Mouse (Mus musculus) heart, embryonic 14.5 days (tissue): ENCODE data around the gene Mllt3. TPM values are rescaled to one million over a fixed set of nuclear protein-coding genes. Genes with fewer than 3 reads are reported as not detected.

Experiments used
- ATAC-seq: fragments of 200-750 bp; cut with Nextera tagmentation; 2 replicates; pipeline ENCODE4 v1.8.0; 2017; ENCODE audit warnings: low read depth, moderate TSS enrichment; ENCODE audit not compliant: insufficient number of reproducible peaks, insufficient read depth, low FRiP score
- H3K27ac ChIP-seq, 2 experiments: fragments of 200-500 bp in 1 of 2; fragments of 300-500 bp in 1 of 2; sonication (generic) in 1 of 2; replicated peaks in 1 of 2; 2 replicates each; pipeline ENCODE4 v1.5.1; 2012 to 2014; ENCODE audit warnings: low read depth in 2 of 2, low read length in 2 of 2, control low read depth in 1 of 2, mild to moderate bottlenecking in 1 of 2, mixed read lengths in 1 of 2; ENCODE audit not compliant: control insufficient read depth in 1 of 2, insufficient read depth in 1 of 2
- H3K27me3 ChIP-seq: fragments of 300-500 bp; sonication (generic); 2 replicates; pipeline ENCODE4 v1.6.1; 2014; ENCODE audit warnings: mild to moderate bottlenecking, low read length, control low read depth; ENCODE audit not compliant: control insufficient read depth, insufficient read depth
- H3K36me3 ChIP-seq: fragments of 300-500 bp; sonication (generic); 2 replicates; pipeline ENCODE4 v1.6.1; 2014; ENCODE audit warnings: mild to moderate bottlenecking, control low read depth, low read length, mixed read lengths; ENCODE audit not compliant: control insufficient read depth, insufficient read depth
- H3K4me1 ChIP-seq, 2 experiments: fragments of 200-500 bp in 1 of 2; fragments of 300-500 bp in 1 of 2; sonication (generic) in 1 of 2; 2 replicates each; pipeline ENCODE4 v1.6.1; 2012 to 2014; ENCODE audit warnings: low read length in 2 of 2, control low read depth in 1 of 2, mixed read lengths in 1 of 2; ENCODE audit not compliant: control insufficient read depth in 2 of 2, insufficient read depth in 2 of 2
- H3K4me2 ChIP-seq: fragments of 300-500 bp; sonication (generic); 2 replicates; pipeline ENCODE4 v1.6.1; 2014; ENCODE audit warnings: mild to moderate bottlenecking, low read length
- H3K4me3 ChIP-seq, 2 experiments: fragments of 200-500 bp in 1 of 2; fragments of 300-500 bp in 1 of 2; sonication (generic) in 1 of 2; 2 replicates each; pipeline ENCODE4 v1.5.1; 2012 to 2014; ENCODE audit warnings: low read length in 2 of 2, mild to moderate bottlenecking in 2 of 2, control low read depth in 1 of 2, low read depth in 1 of 2, moderate library complexity in 1 of 2; ENCODE audit not compliant: control insufficient read depth in 1 of 2, insufficient read depth in 1 of 2
- H3K9ac ChIP-seq: fragments of 300-500 bp; sonication (generic); 2 replicates; pipeline ENCODE4 v1.6.1; 2014; ENCODE audit warnings: mild to moderate bottlenecking, low read length
- H3K9me3 ChIP-seq: fragments of 300-500 bp; sonication (generic); 2 replicates; pipeline ENCODE4 v1.6.1; 2016; ENCODE audit warnings: low read length, control low read depth; ENCODE audit not compliant: control insufficient read depth
- WGBS: fragments of 180-500 bp; shearing (Covaris S2); extraction: QIAGEN DNeasy Blood & Tissue Kit; methylation state at CpG from one replicate; pipeline ENCODE4 v1.1.7; 2014; 5-methylcytosine and 5-hydroxymethylcytosine counted together
- polyA plus RNA-seq: library from polyadenylated mRNA; unstranded; fragments of >200 nt; fragmentation: Nextera tagmentation; extraction: Ambion mirVana; gene quantifications from 2 replicates; pipeline ENCODE4 v1.2.1, GENCODE M21; 2014

Gene Mllt3
- polyA plus RNA-seq, 1 experiment from 2014 or later: 33.0 TPM

DNA sequence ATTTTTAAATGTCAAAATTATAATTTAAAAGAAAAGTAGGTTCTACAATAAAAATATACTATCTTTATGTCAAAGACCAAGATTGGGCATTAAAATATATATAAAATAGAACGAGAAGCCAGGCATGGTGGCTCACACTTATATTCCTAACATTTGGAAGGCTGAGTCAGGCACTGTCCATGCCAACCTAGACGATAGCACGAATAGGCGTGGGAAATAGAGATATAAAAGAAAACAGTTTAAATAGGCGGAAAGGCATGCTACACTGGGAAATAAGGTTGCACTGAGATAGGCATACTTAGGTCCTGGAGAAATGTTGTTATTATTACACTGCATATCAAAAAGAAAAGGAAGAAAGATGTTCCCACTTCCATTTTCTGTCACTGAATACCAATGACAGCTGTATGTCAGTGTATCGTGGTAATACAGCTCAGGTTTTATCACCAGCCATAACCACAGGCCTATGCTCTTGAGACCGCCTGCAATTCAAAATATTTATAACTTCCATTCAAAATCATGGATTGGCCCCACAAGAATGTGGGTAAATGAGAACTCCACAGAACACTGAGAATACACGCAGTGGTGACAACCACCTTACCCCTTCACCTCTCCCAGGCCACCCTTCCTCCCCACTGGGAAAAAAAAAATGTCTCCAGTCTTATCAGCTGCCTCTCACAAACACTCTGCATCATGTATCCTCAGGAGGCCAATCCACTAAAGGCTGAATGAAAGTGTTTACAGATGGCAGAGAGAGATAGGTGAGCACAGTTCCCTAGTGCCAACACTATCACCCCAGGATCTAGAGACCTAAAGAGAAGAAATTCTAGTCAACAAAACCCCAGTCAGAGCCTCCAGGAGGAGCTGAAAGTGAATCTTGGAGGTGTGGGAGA lies 102.6 kb downstream of the Mllt3 start:
- H3K9ac ChIP-seq: no peak overlapping the region
- H3K27me3 ChIP-seq: no peaks in the 10 kb centered on the region
- H3K4me3 ChIP-seq: no peak overlapping the region
- H3K27ac ChIP-seq: 0 out of 4 replicates have a peak overlapping the region, but pooled peaks of 1 of the 2 experiments have one; percentile 44
- peaks cover 10 to 30% of the 10 kb centered on the region in 2 experiments for H3K4me1 ChIP-seq
- no peaks in the 10 kb centered on the region for H3K9me3 ChIP-seq
- no peak for ATAC-seq
- no peaks in the 10 kb centered on the region for H3K36me3 ChIP-seq
- no peak overlapping the region for H3K4me2 ChIP-seq
- 78% methylated on average over 8 of the region's 8 CpGs for WGBS

DNA sequence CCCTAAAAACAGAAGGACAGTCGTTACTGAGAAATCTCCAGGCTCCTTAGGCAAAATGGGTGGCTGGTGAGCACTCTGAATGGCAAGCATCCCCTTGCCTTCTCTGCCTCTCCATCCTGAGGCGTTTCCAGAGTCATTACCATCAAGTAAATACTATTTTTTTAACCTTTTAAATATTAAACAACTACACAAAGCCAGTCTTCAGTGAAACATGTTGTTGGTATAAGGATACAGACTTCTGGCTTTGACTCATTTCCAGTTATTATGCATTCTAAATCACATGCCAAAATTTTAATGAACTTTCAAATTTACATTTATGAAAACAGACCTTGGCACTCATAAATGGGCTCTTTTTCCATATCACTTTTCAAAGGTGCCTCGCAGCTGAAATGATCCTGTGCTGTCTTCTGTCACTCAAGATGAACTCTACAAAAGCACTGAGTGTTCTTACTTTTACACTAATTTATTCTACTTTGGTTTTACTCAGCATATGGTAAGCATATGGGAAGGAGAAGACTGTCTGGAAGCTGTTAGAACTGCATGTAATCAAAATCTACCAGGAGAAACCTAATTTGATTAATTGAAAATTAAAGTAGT lies 104.5 kb downstream of the Mllt3 start:
- Histone ChIP-seq H3K4me2 (no peak overlapping the region), H3K4me1 (peaks cover 5 to 12% of the 10 kb centered on the region in 2 experiments), H3K36me3 (no peaks in the 10 kb centered on the region), H3K9ac (no peak overlapping the region), H3K27ac (no peak overlapping the region), H3K9me3 (no peaks in the 10 kb centered on the region), H3K4me3 (no peak overlapping the region), H3K27me3 (no peaks in the 10 kb centered on the region)
- 80% methylated on average over 3 of the region's 3 CpGs for WGBS
- no peak for ATAC-seq

DNA sequence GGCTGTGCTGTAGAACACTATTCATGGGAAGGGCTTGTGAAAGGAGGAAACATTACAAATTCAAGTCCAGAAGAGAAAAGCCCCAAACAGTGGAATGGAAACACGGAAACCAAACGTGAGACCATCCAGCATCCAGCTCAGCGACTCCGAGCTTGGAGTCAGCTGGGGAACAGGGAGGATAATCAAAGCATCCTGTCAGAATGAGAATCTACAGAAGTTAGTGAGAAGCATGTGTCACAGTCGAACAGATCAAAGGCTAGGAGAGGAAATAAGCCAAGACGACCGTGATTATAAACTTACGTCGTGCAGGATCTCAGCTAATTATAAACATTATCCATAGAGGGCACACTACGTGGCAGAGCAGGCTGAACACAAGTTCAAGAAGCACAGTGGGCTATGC lies 105.8 kb downstream of the Mllt3 start:
- H3K27ac ChIP-seq: no peak overlapping the region
- no peak for ATAC-seq
- H3K9ac ChIP-seq: no peak overlapping the region
- 42% methylated on average over 10 of the region's 10 CpGs for WGBS
- no peaks in the 10 kb centered on the region for H3K36me3 ChIP-seq
- H3K4me2 ChIP-seq: no peak overlapping the region
- H3K4me3 ChIP-seq: no peak overlapping the region
- H3K27me3 ChIP-seq: no peaks in the 10 kb centered on the region
- H3K9me3 ChIP-seq: no peaks in the 10 kb centered on the region
- H3K4me1 ChIP-seq: peaks cover 2 to 8% of the 10 kb centered on the region in 2 experiments; a peak in 2 of 4 replicates

DNA sequence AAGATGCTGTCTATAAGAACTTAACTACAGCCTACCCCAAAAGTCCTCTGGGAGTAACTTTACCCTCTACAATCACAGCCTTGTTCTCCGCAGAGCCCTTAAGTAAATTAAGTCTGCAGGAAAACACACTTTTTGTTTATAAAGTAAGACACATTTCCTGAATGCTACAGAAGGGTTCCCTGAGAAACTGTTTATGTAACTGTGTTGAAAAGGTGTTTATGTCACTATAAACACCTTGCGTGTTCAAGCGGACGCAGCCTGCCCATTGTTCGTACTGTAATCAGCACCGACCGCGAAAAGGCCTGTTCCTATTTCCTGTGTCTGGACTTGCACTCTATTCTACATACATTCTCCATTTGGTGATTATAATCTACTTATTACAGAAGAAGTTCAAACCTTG lies 112.5 kb downstream of the Mllt3 start:
- no peak overlapping the region for H3K27ac ChIP-seq
- no peaks in the 10 kb centered on the region for H3K27me3 ChIP-seq
- H3K4me2 ChIP-seq: no peak overlapping the region
- no peaks in the 10 kb centered on the region for H3K36me3 ChIP-seq
- H3K9me3 ChIP-seq: no peaks in the 10 kb centered on the region
- no peak for ATAC-seq
- H3K4me3 ChIP-seq: no peak overlapping the region
- H3K4me1 ChIP-seq: 0 out of 4 replicates have a peak, but pooled peaks cover 2 to 3% of the 10 kb centered on the region in 2 experiments
- 67% methylated on average over 8 of the region's 8 CpGs for WGBS
- no peak overlapping the region for H3K9ac ChIP-seq

DNA sequence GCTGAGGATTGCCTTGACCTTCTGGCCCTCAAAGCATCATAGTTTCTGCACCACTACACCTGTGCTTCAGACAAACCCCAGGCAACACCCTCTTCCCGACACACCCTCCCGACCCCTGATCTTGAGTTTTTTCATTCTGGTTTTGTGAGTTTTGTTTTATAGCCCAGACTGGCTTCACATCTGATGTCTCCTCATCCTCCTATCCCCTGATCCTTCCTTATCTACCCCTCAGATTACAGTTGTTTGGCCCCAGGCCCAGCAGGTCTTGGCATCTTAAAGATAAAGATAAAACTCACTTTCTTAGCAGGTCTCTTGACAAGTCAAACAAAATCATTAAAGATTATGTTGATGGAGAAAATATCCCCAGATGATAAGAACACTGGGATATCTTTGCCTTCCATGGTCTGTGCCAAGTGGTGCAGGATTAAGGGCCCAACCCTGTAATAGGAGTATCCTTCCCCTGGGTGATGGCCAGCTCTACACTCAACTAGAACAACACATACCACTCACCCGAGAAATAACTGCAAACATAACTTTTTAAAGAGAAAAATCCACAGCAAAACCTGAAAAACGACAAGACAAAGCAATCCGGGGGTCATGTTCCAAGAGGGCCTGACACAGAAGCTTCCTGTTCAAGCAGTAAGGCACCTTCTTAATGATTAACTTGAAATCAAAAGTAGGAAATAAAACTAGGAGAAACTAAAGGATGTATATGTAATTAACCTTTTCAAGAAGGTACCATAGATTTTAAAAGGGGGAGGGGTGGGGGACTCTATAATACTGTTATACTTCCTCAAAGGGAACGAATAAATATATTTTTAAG lies 121.8 kb downstream of the Mllt3 start:
- H3K4me2 ChIP-seq: no peak overlapping the region
- WGBS: 69% methylated on average over 6 of the region's 6 CpGs
- H3K36me3 ChIP-seq: no peaks in the 10 kb centered on the region
- H3K9ac ChIP-seq: no peak overlapping the region
- no peaks in the 10 kb centered on the region for H3K9me3 ChIP-seq
- H3K27me3 ChIP-seq: no peaks in the 10 kb centered on the region
- H3K4me1 ChIP-seq: no peaks in the 10 kb centered on the region; a peak in 1 of 4 replicates
- no peak overlapping the region for H3K4me3 ChIP-seq
- ATAC-seq: no peak
- no peak overlapping the region for H3K27ac ChIP-seq

GRCm38 (mm10) chr4:87905149-87905771 lies 127.9 kb downstream of the Mllt3 start:
- Histone ChIP-seq H3K36me3 (no peaks in the 10 kb centered on the region), H3K27me3 (no peaks in the 10 kb centered on the region), H3K27ac (no peak overlapping the region), H3K4me2 (no peak overlapping the region), H3K9me3 (no peaks in the 10 kb centered on the region), H3K9ac (no peak overlapping the region), H3K4me1 (peaks cover 0 to 17% of the 10 kb centered on the region in 2 experiments; a peak in 2 of 4 replicates), H3K4me3 (no peak overlapping the region)
- ATAC-seq: no peak
- WGBS: 48% methylated on average over 6 of the region's 6 CpGs

DNA sequence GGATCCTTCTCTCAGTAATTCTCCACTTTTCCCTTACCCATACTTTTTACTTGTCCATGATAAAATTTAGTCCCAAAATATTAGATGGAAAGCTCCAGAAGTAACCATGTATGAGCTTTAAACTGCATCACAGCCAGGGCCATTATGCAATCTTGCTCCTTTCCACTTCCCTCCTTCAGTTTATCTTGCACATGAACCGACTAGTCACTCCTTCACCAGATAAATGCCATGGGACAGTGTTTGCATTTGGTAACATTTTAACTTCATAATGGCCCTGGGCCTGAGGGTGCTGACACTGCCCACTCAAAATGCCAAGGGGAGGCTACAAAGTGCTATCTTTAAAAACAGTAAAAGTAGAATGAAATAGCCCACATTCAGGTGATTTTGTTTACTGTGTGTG lies 128.4 kb downstream of the Mllt3 start:
- Histone ChIP-seq H3K36me3 (no peaks in the 10 kb centered on the region), H3K9me3 (no peaks in the 10 kb centered on the region), H3K27me3 (no peaks in the 10 kb centered on the region), H3K4me3 (no peak overlapping the region), H3K4me2 (no peak overlapping the region), H3K9ac (no peak overlapping the region), H3K4me1 (peaks cover 0 to 19% of the 10 kb centered on the region in 2 experiments; a peak in 2 of 4 replicates), H3K27ac (no peak overlapping the region)
- no peak for ATAC-seq
- WGBS: 18% methylated on average over 1 of the region's 1 CpGs
